Mouse (Mus musculus) intestine, embryonic 16.5 days (tissue): ENCODE data around the gene Tmem161a. TPM values are rescaled to one million over a fixed set of nuclear protein-coding genes. Genes with fewer than 3 reads are reported as not detected.
A peak's percentile ranks its signal among the peaks of the same experiment; 100 is the strongest.

Experiments used
- ATAC-seq: fragments of 200-750 bp; cut with Nextera tagmentation; 2 replicates; pipeline ENCODE4 v1.8.0; 2017; ENCODE audit warnings: moderate TSS enrichment, moderate library complexity
- H3K27ac ChIP-seq: fragments of 300-500 bp; sonication (generic); 2 replicates; pipeline ENCODE4 v1.5.1; 2014; ENCODE audit warnings: mild to moderate bottlenecking, low read length
- H3K27me3 ChIP-seq: fragments of 300-500 bp; sonication (generic); replicated peaks from 2 replicates; pipeline ENCODE4 v1.6.1; 2014; ENCODE audit warnings: low read length, control low read depth, mixed read lengths; ENCODE audit not compliant: control insufficient read depth, insufficient read depth
- H3K36me3 ChIP-seq: fragments of 300-500 bp; sonication (generic); 2 replicates; pipeline ENCODE4 v1.6.1; 2014; ENCODE audit warnings: low read length, control low read depth; ENCODE audit not compliant: control insufficient read depth, insufficient read depth
- H3K4me1 ChIP-seq: fragments of 300-500 bp; sonication (generic); 2 replicates; pipeline ENCODE4 v1.6.1; 2014; ENCODE audit warnings: low read length, control low read depth, mixed read lengths; ENCODE audit not compliant: control insufficient read depth, insufficient read depth
- H3K4me2 ChIP-seq: fragments of 300-500 bp; sonication (generic); 2 replicates; pipeline ENCODE4 v1.6.1; 2014; ENCODE audit warnings: low read depth, low read length, control low read depth
- H3K4me3 ChIP-seq: fragments of 300-500 bp; sonication (generic); 2 replicates; pipeline ENCODE4 v1.5.1; 2014; ENCODE audit warnings: mild to moderate bottlenecking, low read length
- H3K9ac ChIP-seq: fragments of 300-500 bp; sonication (generic); 2 replicates; pipeline ENCODE4 v1.6.1; 2014; ENCODE audit warnings: low read depth, low read length
- H3K9me3 ChIP-seq: fragments of 300-500 bp; sonication (generic); 2 replicates; pipeline ENCODE4 v1.6.1; 2016; ENCODE audit warnings: low read length, control low read depth; ENCODE audit not compliant: control insufficient read depth
- WGBS: fragments of 180-500 bp; shearing (Covaris S2); extraction: QIAGEN DNeasy Blood & Tissue Kit; methylation state at CpG from one replicate; pipeline ENCODE4 v1.1.7; 2014; 5-methylcytosine and 5-hydroxymethylcytosine counted together
- polyA plus RNA-seq: library from polyadenylated mRNA; unstranded; fragments of >200 nt; fragmentation: Nextera tagmentation; extraction: Ambion mirVana; gene quantifications from 2 replicates; pipeline ENCODE4 v1.2.1, GENCODE M21; 2015

Tmem161a gene
- polyA plus RNA-seq, 1 experiment from 2014 or later = 67.7 TPM

- Histone ChIP-seq H3K9ac (no peak overlapping the region), H3K4me1 (peaks cover 16% of the 10 kb centered on the region), H3K27me3 (no peaks in the 10 kb centered on the region), H3K9me3 (no peaks in the 10 kb centered on the region), H3K27ac (no peak overlapping the region), H3K4me3 (no peak overlapping the region), H3K36me3 (peaks cover 11% of the 10 kb centered on the region; the same call in 1 of the 2 replicates), H3K4me2 (no peak overlapping the region)
- whole genome bisulfite sequencing = 84% methylated on average over 7 of the region's 7 CpGs
- no peak for ATAC-seq
These were observed 1.9 kb downstream of the Tmem161a start for GRCm38 (mm10) chr8:70174079-70174478.

- no peak overlapping the region for H3K4me2 ChIP-seq
- H3K27me3 ChIP-seq = no peaks in the 10 kb centered on the region
- H3K4me3 ChIP-seq = no peak overlapping the region
- ATAC-seq = no peak
- H3K36me3 ChIP-seq = peaks cover 13% of the 10 kb centered on the region; the same call in 1 of the 2 replicates
- peaks cover 19% of the 10 kb centered on the region for H3K4me1 ChIP-seq
- no peaks in the 10 kb centered on the region for H3K9me3 ChIP-seq
- H3K9ac ChIP-seq = no peak overlapping the region
- H3K27ac ChIP-seq = no peak overlapping the region
- WGBS = 87% methylated on average over 2 of the region's 2 CpGs
These were observed 6.1 kb downstream of the Tmem161a start for GRCm38 (mm10) chr8:70178231-70178630.

- 0 out of 2 replicates have a peak, but pooled peaks have one; percentile 25 for ATAC-seq
- H3K9me3 ChIP-seq = no peaks in the 10 kb centered on the region
- H3K36me3 ChIP-seq = peaks cover 13% of the 10 kb centered on the region; the same call in 1 of the 2 replicates
- no peak overlapping the region for H3K27ac ChIP-seq
- no peak overlapping the region for H3K4me2 ChIP-seq
- WGBS = 94% methylated on average over 4 of the region's 4 CpGs
- H3K9ac ChIP-seq = no peak overlapping the region
- no peak overlapping the region for H3K4me3 ChIP-seq
- no peaks in the 10 kb centered on the region for H3K27me3 ChIP-seq
- H3K4me1 ChIP-seq = peaks cover 12% of the 10 kb centered on the region
These were observed 6.9 kb downstream of the Tmem161a start for GRCm38 (mm10) chr8:70179082-70179481.

GRCm38 (mm10) chr8:70181212-70181902 is 9.2 kb downstream of the Tmem161a start:
- Histone ChIP-seq H3K27me3 (no peaks in the 10 kb centered on the region), H3K36me3 (peaks cover 13% of the 10 kb centered on the region; the same call in 1 of the 2 replicates), H3K4me2 (no peak overlapping the region), H3K4me3 (no peak overlapping the region), H3K4me1 (peaks cover 9% of the 10 kb centered on the region; the same call in 1 of the 2 replicates), H3K9ac (0 out of 2 replicates have a peak overlapping the region, but pooled peaks have one; percentile 29), H3K9me3 (no peaks in the 10 kb centered on the region), H3K27ac (no peak overlapping the region)
- peak; percentile 41 for ATAC-seq
- 69% methylated on average over 16 of the region's 16 CpGs for WGBS

- Histone ChIP-seq H3K36me3 (peaks cover 13% of the 10 kb centered on the region; the same call in 1 of the 2 replicates), H3K9ac (0 out of 2 replicates have a peak overlapping the region, but pooled peaks have one; percentile 29), H3K9me3 (no peaks in the 10 kb centered on the region), H3K4me2 (no peak overlapping the region), H3K4me3 (no peak overlapping the region), H3K27ac (no peak overlapping the region), H3K4me1 (peaks cover 9% of the 10 kb centered on the region; the same call in 1 of the 2 replicates), H3K27me3 (no peaks in the 10 kb centered on the region)
- WGBS = 48% methylated on average over 2 of the region's 2 CpGs
- no peak; the same call in 1 of the 2 replicates for ATAC-seq
These were observed 9.7 kb downstream of the Tmem161a start for GRCm38 (mm10) chr8:70181903-70182252.

GRCm38 (mm10) chr8:70183194-70183593 is 11.0 kb downstream of the Tmem161a start:
- no peak for ATAC-seq
- peaks cover 12% of the 10 kb centered on the region; the same call in 1 of the 2 replicates for H3K4me1 ChIP-seq
- no peak overlapping the region for H3K4me3 ChIP-seq
- no peak overlapping the region for H3K4me2 ChIP-seq
- H3K9ac ChIP-seq = no peak overlapping the region
- no peaks in the 10 kb centered on the region for H3K27me3 ChIP-seq
- WGBS = 84% methylated on average over 4 of the region's 4 CpGs
- H3K9me3 ChIP-seq = no peaks in the 10 kb centered on the region
- H3K36me3 ChIP-seq = peaks cover 9% of the 10 kb centered on the region; the same call in 1 of the 2 replicates
- no peak overlapping the region for H3K27ac ChIP-seq

- Histone ChIP-seq H3K4me3 (no peak overlapping the region), H3K27me3 (no peaks in the 10 kb centered on the region), H3K9ac (no peak overlapping the region), H3K4me1 (peaks cover 21% of the 10 kb centered on the region), H3K27ac (peak overlapping the region; percentile 53; the same call in 1 of the 2 replicates), H3K9me3 (no peaks in the 10 kb centered on the region), H3K36me3 (no peaks in the 10 kb centered on the region), H3K4me2 (no peak overlapping the region)
- peak; percentile 77 for ATAC-seq
- WGBS = 52% methylated on average over 7 of the region's 7 CpGs
These were observed 16.6 kb downstream of the Tmem161a start for GRCm38 (mm10) chr8:70188707-70189106.

GRCm38 (mm10) chr8:70193238-70193637 is 21.1 kb downstream of the Tmem161a start:
- no peaks in the 10 kb centered on the region for H3K9me3 ChIP-seq
- peak overlapping the region; percentile 90 for H3K27ac ChIP-seq
- H3K36me3 ChIP-seq = no peaks in the 10 kb centered on the region
- H3K4me2 ChIP-seq = peak overlapping the region; percentile 33
- H3K4me3 ChIP-seq = no peak overlapping the region
- H3K4me1 ChIP-seq = peaks cover 28% of the 10 kb centered on the region
- peak; percentile 86 for ATAC-seq
- no peaks in the 10 kb centered on the region for H3K27me3 ChIP-seq
- 63% methylated on average over 5 of the region's 5 CpGs for WGBS
- peak overlapping the region; percentile 44 for H3K9ac ChIP-seq

- no peak overlapping the region for H3K4me3 ChIP-seq
- no peak overlapping the region for H3K4me2 ChIP-seq
- no peak overlapping the region for H3K27ac ChIP-seq
- H3K9me3 ChIP-seq = no peaks in the 10 kb centered on the region
- WGBS = 83% methylated on average over 3 of the region's 3 CpGs
- no peaks in the 10 kb centered on the region for H3K27me3 ChIP-seq
- H3K9ac ChIP-seq = no peak overlapping the region
- no peak for ATAC-seq
- peaks cover 31% of the 10 kb centered on the region for H3K4me1 ChIP-seq
- no peaks in the 10 kb centered on the region for H3K36me3 ChIP-seq
These were observed 22.0 kb downstream of the Tmem161a start for GRCm38 (mm10) chr8:70194191-70194590.
